Mouse (Mus musculus): ENCODE results near the gene 5830473C10Rik.

DNA sequence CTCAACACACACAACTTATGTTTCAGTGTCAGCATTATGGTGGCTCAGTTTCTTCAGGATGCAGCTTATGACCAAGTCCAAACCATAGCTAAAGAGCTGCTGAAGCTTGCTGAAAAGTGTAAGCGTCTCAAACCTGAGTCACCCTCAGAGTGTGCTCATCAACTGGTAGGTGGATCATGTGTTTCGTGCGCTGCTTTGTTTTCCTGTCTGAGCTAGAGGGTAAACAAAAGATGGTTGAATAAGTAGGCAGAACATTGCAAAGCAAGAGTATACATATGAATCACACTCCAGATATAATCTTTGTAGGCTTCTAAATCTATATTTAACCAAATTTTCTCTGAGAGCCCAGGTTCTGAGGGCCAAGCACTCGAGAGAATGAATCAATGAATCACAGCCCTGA lies 3.3 kb downstream of the 5830473C10Rik start:
- TF ChIP-seq CTCF (IDR thresholded peaks at IDR 0.05; ENCODE audit: borderline replicate concordance, insufficient read depth, low read depth, low read length), result no peak
- no peak for TF ChIP-seq POLR2A (IDR thresholded peaks at IDR 0.05; ENCODE audit: borderline replicate concordance, insufficient read depth, low read length)
